Mouse (Mus musculus): ENCODE data around the gene Slc23a3. TPM values are rescaled to one million over a fixed set of nuclear protein-coding genes. Genes with fewer than 3 reads are reported as not detected.

Gene Slc23a3
- total and polyA plus RNA-seq, 3 experiments = 0.34 to 1.7 (median 1.0) TPM

DNA sequence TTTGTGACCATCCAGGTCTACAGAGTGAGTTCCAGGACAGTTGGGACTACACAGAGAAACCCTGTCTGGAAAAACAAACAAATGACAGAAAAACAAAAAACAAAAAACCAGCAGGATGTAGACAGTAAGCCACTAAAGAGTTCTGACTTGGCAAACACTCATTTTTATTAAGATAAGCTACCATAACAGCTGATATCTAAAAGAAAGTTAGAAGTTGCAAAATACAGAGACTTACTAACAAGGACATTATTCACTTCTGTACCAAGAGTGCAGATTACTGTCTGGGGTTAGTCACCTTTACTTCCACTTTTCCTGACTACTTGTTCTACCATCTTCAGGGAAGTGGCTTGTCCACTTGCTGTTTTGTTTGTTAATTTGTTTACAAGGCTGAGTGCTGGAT, 25.3 kb upstream of the Slc23a3 start:
- intact Hi-C loops (cut with DNase I) = no loop called here
- Histone ChIP-seq H3K79me2 (replicated peaks; ENCODE audit: control insufficient read depth, insufficient read depth, low read length) (no peaks in the 10 kb centered on the region), H3K4me1 (ENCODE audit: control insufficient read depth, insufficient read depth, low read length) (no peaks in the 10 kb centered on the region), H3K36me3 (ENCODE audit: control insufficient read depth, insufficient read depth, low read length) (no peaks in the 10 kb centered on the region), H3K9ac (ENCODE audit: low read depth, low read length) (no peak overlapping the region), H3K27ac (no peak overlapping the region), H3K27me3 (ENCODE audit: control insufficient read depth, insufficient read depth, low read length) (no peaks in the 10 kb centered on the region), H3K4me3 (no peak overlapping the region)
- no peak for DNase-seq
- TF ChIP-seq POLR2A (IDR thresholded peaks at IDR 0.05; ENCODE audit: insufficient read depth, low read depth, low read length) (no peak), CTCF (IDR thresholded peaks at IDR 0.05) (no peak), EP300 (IDR thresholded peaks at IDR 0.05; ENCODE audit: insufficient read depth, low read depth, low read length) (no peak)

DNA sequence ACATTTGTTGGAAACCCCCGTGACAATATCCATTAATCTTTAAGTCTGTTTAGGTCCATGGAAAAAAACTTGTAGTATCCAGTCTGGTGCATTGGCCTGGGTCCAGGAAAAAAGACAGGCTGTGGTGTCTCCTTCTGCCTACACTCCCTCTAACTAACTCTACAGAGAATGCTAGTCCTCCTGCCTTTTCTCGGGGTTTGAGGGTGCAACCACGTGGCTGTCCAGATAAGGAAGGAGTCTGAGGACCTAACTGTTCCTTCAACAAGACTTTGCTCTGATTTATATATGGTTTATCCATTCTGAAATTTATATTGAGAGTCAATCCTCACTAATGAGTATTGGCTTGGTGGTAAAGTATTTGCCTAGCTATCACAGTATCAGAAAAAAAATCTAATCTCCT, 22.1 kb upstream of the Slc23a3 start:
- Histone ChIP-seq H3K27ac (no peak overlapping the region), H3K79me2 (replicated peaks; ENCODE audit: control insufficient read depth, insufficient read depth, low read length) (no peaks in the 10 kb centered on the region), H3K9ac (ENCODE audit: low read depth, low read length) (no peak overlapping the region), H3K4me3 (no peak overlapping the region), H3K4me1 (ENCODE audit: control insufficient read depth, insufficient read depth, low read length) (no peaks in the 10 kb centered on the region), H3K27me3 (ENCODE audit: control insufficient read depth, insufficient read depth, low read length) (no peaks in the 10 kb centered on the region), H3K36me3 (ENCODE audit: control insufficient read depth, insufficient read depth, low read length) (no peaks in the 10 kb centered on the region)
- WGBS = 15% methylated on average over 3 of the region's 3 CpGs
- no peak for DNase-seq
- TF ChIP-seq CTCF (IDR thresholded peaks at IDR 0.05) (no peak), POLR2A (IDR thresholded peaks at IDR 0.05; ENCODE audit: insufficient read depth, low read depth, low read length) (no peak), EP300 (IDR thresholded peaks at IDR 0.05; ENCODE audit: insufficient read depth, low read depth, low read length) (no peak)
- intact Hi-C loops (cut with DNase I) = no loop called here

DNA sequence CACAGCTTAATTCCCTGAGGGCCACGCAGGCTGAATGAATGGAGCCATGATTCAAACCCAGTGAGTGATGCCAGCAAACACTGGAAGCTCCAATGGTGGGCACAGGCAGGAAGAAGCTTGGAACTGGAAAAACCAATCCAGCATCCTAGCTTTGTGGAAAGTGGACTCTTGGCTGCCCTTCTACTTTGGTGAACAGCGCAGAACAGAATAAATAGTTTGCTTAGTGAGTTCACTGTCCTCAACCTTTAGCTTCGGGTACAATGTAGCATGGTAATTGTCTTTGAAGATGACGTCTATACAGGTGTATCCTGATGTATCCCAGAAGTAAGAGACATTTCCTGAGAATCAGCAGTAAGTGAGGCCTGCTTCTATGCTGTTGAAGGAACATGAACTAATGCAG, 15.0 kb upstream of the Slc23a3 start:
- no peaks in the 10 kb centered on the region for H3K27me3 ChIP-seq (ENCODE audit: control insufficient read depth, insufficient read depth, low read length)
- H3K4me3 ChIP-seq = no peak overlapping the region
- intact Hi-C loops (cut with DNase I) = no loop called here
- no peak for DNase-seq
- WGBS = 83% methylated on average over 4 of the region's 4 CpGs
- no peaks in the 10 kb centered on the region for H3K4me1 ChIP-seq (ENCODE audit: control insufficient read depth, insufficient read depth, low read length)
- H3K27ac ChIP-seq = no peak overlapping the region
- no peak overlapping the region for H3K9ac ChIP-seq (ENCODE audit: low read depth, low read length)
- H3K36me3 ChIP-seq (ENCODE audit: control insufficient read depth, insufficient read depth, low read length) = no peaks in the 10 kb centered on the region; the same call in 1 of the 2 replicates
- H3K79me2 ChIP-seq (replicated peaks; ENCODE audit: control insufficient read depth, insufficient read depth, low read length) = no peaks in the 10 kb centered on the region
- TF ChIP-seq POLR2A (IDR thresholded peaks at IDR 0.05; ENCODE audit: insufficient read depth, low read depth, low read length) (no peak), EP300 (IDR thresholded peaks at IDR 0.05; ENCODE audit: insufficient read depth, low read depth, low read length) (no peak)

DNA sequence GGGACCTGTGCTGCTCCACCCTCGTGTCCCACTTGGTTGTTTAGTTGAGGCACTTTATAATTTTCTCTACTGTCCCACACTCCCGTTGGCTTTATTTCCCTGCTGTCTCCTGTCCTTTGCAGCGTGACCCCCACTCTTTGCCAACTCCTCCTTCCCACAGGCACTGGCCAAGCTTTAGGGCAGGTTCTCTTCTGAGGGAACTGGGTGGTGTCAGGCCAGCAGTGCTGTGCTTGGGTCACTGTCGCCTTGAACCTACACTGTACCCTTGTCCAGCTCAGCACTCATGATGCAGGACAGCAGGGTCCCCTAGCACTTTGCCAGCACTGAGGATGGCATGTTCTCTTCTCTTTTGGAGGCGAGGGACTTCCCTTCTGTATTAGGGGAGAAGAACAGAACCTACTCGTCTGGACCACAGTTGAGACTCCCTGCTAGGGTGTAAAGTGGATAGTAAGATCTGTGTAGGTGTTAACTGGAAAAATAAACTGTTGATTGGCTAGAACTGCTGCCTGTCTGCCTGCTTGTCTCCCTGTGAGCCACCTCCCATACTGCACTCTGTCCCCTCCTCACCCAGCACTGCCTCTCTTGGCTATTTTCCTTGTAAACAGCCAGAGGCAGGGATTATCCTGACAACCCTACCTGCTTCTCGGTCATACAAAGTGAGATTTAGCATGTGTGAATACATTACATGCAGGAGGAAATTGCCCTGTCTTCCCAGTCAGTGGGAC, 13.9 kb upstream of the Slc23a3 start:
- no peak overlapping the region for H3K9ac ChIP-seq (ENCODE audit: low read depth, low read length)
- intact Hi-C loops (cut with DNase I) = no loop called here
- no peak for TF ChIP-seq POLR2A (IDR thresholded peaks at IDR 0.05; ENCODE audit: insufficient read depth, low read depth, low read length)
- no peak for TF ChIP-seq EP300 (IDR thresholded peaks at IDR 0.05; ENCODE audit: insufficient read depth, low read depth, low read length)
- TF ChIP-seq CTCF (IDR thresholded peaks at IDR 0.05) = no peak
- H3K79me2 ChIP-seq (replicated peaks; ENCODE audit: control insufficient read depth, insufficient read depth, low read length) = no peaks in the 10 kb centered on the region
- 75% methylated on average over 7 of the region's 7 CpGs for WGBS
- no peaks in the 10 kb centered on the region; the same call in 1 of the 2 replicates for H3K36me3 ChIP-seq (ENCODE audit: control insufficient read depth, insufficient read depth, low read length)
- no peak overlapping the region for H3K4me3 ChIP-seq
- peaks cover 2% of the 10 kb centered on the region for H3K4me1 ChIP-seq (ENCODE audit: control insufficient read depth, insufficient read depth, low read length)
- H3K27me3 ChIP-seq (ENCODE audit: control insufficient read depth, insufficient read depth, low read length) = no peaks in the 10 kb centered on the region
- H3K27ac ChIP-seq = no peak overlapping the region
- no peak for DNase-seq

DNA sequence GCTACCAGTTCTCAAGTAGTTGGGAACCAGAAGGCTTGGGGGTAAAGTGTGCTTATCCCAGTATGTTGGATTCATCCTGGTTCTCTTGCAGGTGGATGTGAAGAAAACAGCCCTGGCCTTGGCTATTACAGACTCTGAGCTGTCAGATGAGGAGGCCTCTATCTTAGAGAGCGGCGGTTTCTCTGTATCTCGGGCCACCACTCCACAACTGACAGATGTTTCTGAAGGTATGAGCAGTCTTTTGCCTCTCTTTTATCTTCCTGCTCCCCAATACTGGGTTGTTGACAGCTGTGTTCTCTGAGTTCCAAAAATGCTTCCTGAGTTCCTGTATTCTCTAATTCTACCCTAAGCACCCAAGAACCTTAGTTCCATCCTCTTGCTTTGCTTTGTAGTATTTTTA, 11.9 kb upstream of the Slc23a3 start:
- H3K4me1 ChIP-seq (ENCODE audit: control insufficient read depth, insufficient read depth, low read length) = peaks cover 2% of the 10 kb centered on the region
- DNase-seq = no peak
- H3K27me3 ChIP-seq (ENCODE audit: control insufficient read depth, insufficient read depth, low read length) = no peaks in the 10 kb centered on the region
- no peaks in the 10 kb centered on the region; the same call in none of the 2 replicates for H3K36me3 ChIP-seq (ENCODE audit: control insufficient read depth, insufficient read depth, low read length)
- H3K27ac ChIP-seq = no peak overlapping the region
- no peak overlapping the region for H3K9ac ChIP-seq (ENCODE audit: low read depth, low read length)
- intact Hi-C loops (cut with DNase I) = no loop called here
- no peaks in the 10 kb centered on the region for H3K79me2 ChIP-seq (replicated peaks; ENCODE audit: control insufficient read depth, insufficient read depth, low read length)
- H3K4me3 ChIP-seq = no peak overlapping the region
- no peak for TF ChIP-seq EP300 (IDR thresholded peaks at IDR 0.05; ENCODE audit: insufficient read depth, low read depth, low read length)
- no peak for TF ChIP-seq CTCF (IDR thresholded peaks at IDR 0.05)
- no peak for TF ChIP-seq POLR2A (IDR thresholded peaks at IDR 0.05; ENCODE audit: insufficient read depth, low read depth, low read length)
- 94% methylated on average over 3 of the region's 3 CpGs for WGBS
